Mouse (Mus musculus) layer of hippocampus, adult 9-11 months (tissue): ENCODE results near the gene Lax1.
"Not testable (repeated sequence)": the region's sequence is repeated elsewhere in the genome, so short reads cannot be mapped to it uniquely, and the experiment has no call there.

Experiments
- DNase-seq: peaks from one replicate; pipeline ENCODE4 v3.0.0; 2022

The Lax1 gene

GRCm38 (mm10) chr1:133689897-133690296 lies at the start of gene Lax1:
Gene Lax1 (minus strand): TSS chr1:133690108.
- DNase-seq: no peak

- no peak for DNase-seq
Measured at GRCm38 (mm10) chr1:133736664-133737063, 46.8 kb upstream of the Lax1 start.

- DNase-seq: peak; percentile 64
Measured at GRCm38 (mm10) chr1:133735995-133736652, 46.2 kb upstream of the Lax1 start.

GRCm38 (mm10) chr1:133732814-133733213 lies 42.9 kb upstream of the Lax1 start:
- no peak for DNase-seq

GRCm38 (mm10) chr1:133728339-133728738 lies 38.4 kb upstream of the Lax1 start:
- DNase-seq: no peak

- DNase-seq: no peak
Measured at GRCm38 (mm10) chr1:133720342-133720741, 30.4 kb upstream of the Lax1 start.

- DNase-seq: no peak
Measured at GRCm38 (mm10) chr1:133718786-133719185, 28.9 kb upstream of the Lax1 start.

- no peak for DNase-seq
Measured at GRCm38 (mm10) chr1:133718296-133718695, 28.4 kb upstream of the Lax1 start.

- no peak for DNase-seq
Measured at GRCm38 (mm10) chr1:133716464-133716863, 26.6 kb upstream of the Lax1 start.

GRCm38 (mm10) chr1:133715191-133715590 lies 25.3 kb upstream of the Lax1 start:
- no peak for DNase-seq

- no peak for DNase-seq
Measured at GRCm38 (mm10) chr1:133713009-133713370, 23.1 kb upstream of the Lax1 start.

GRCm38 (mm10) chr1:133712288-133713008 lies 22.5 kb upstream of the Lax1 start:
- DNase-seq: no peak

GRCm38 (mm10) chr1:133711376-133711775 lies 21.5 kb upstream of the Lax1 start:
- no peak for DNase-seq

- DNase-seq: no peak
Measured at GRCm38 (mm10) chr1:133710895-133711294, 21.0 kb upstream of the Lax1 start.

- no peak for DNase-seq
Measured at GRCm38 (mm10) chr1:133709292-133709691, 19.4 kb upstream of the Lax1 start.

GRCm38 (mm10) chr1:133701824-133702223 lies 11.9 kb upstream of the Lax1 start:
- not testable (repeated sequence) for DNase-seq

GRCm38 (mm10) chr1:133697935-133698620 lies 8.2 kb upstream of the Lax1 start:
- DNase-seq: no peak

GRCm38 (mm10) chr1:133695901-133696300 lies 6.0 kb upstream of the Lax1 start:
- DNase-seq: peak; percentile 14

- no peak for DNase-seq
Measured at GRCm38 (mm10) chr1:133694876-133695275, 5.0 kb upstream of the Lax1 start.

GRCm38 (mm10) chr1:133694301-133694700 lies 4.4 kb upstream of the Lax1 start:
- DNase-seq: no peak

- no peak for DNase-seq
Measured at GRCm38 (mm10) chr1:133693536-133694114, 3.7 kb upstream of the Lax1 start.

- DNase-seq: no peak
Measured at GRCm38 (mm10) chr1:133692195-133692594, 2.3 kb upstream of the Lax1 start.

- DNase-seq: no peak
Measured at GRCm38 (mm10) chr1:133691046-133691445, 1.1 kb upstream of the Lax1 start.

GRCm38 (mm10) chr1:133688301-133688700 lies 1.6 kb downstream of the Lax1 start:
- DNase-seq: no peak
